Mouse (Mus musculus): ENCODE results near the gene Gm8113.
"Not testable (repeated sequence)": the region's sequence is repeated elsewhere in the genome, so short reads cannot be mapped to it uniquely, and the experiment has no call there.

DNA sequence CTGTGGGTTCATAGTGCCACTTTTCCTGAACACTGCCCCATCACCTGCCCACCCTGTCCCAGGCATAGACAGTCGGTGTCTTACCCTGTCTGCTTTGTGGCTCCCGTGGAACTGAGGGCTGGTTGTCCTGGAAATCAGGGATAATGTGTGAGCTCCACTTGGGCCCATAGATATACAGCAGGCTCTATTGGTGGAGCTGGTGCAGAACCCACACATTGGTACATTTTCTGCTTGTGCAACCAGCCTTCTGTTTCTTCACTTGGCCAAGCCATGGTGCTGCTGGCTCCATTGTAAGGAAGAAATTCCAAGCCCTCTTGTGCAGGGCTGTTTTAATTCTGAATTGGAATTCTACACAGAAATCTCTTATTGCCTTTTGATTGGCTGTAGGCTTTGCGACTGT lies 49.8 kb upstream of the Gm8113 start, which contains the start of gene Ear1:
- TF ChIP-seq CTCF, EP300 (IDR thresholded peaks at IDR 0.05; ENCODE audit: low read depth): not testable (repeated sequence)

Measured in heart, postnatal 0 days (tissue).